Comparison of ENCODE assay signal across 22 mouse cellular contexts in the genomic region with DNA sequence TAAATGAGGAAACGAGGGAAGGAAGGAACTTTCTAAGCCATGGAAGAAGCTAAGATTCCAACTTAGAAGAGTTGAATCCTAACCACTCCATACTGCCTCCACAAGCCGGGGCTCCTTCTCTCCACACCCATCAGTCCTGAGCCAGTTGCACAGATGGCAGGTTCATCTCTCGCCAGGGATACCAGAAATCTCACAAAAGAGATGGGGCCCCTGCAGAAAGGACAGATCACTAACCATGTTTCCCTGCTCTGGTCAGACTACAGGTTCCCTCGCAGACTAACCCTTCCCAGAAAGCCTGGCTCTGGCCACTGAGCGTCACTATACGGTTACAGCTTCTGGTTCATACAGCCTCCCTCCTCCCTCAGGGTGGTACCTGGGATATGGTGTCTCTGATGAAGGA.
DNase-seq lines count a peak whose midpoint lies in the region; ATAC-seq lines count a peak whose summit lies in the region.
"Had no signal": no experiment of that assay in that cellular context is flagged by ENCODE, and none has a peak within 500 bp of the region (broad histone marks: within the 10 kb centered on the region; RNA-seq: fewer than 3 reads in every experiment).

No protein-coding gene starts in this region.

- peak; percentile 86 for ATAC-seq in cerebellum, adult (ENCODE audit: insufficient number of reproducible peaks, low FRiP score, low TSS enrichment)
- ATAC-seq: activated CD4-positive, CD25-positive, alpha-beta regulatory T cell, adult 4 months; forebrain, embryonic 14.5 days; intestine, embryonic 15.5 days; liver, postnatal 0 days; midbrain, embryonic 13.5 days had no signal

- no peak for DNase-seq in cerebellum, postnatal 4 days (ENCODE audit: low spot score in 2 of 2)
- DNase-seq in brain, adult 2 months (ENCODE audit: low read depth, low spot score), result peak; percentile 73
- DNase-seq in cerebellum, adult 8-10 months, result peak; percentile 40
- peak; percentile 57 to 60 for DNase-seq in cerebellum, postnatal 25 days
- DNase-seq in lung, postnatal 10 days, result no peak
- DNase-seq in thymus, adult 18-20 months, result no peak
- DNase-seq: adrenal gland, adult 2 months; adrenal gland, postnatal 36 days; embryo, embryonic 11 days; gastrocnemius, postnatal 25 days; heart, adult 18-20 months; heart, postnatal 4 days; kidney, adult 2 months; kidney, postnatal 36 days; liver, postnatal 0 days; lung, postnatal 4 days; thymus, postnatal 14 days had no signal

Comparison
In these comparisons a context has a peak if more than half of its experiments do, and no peak if none do; other contexts are left out.
1. DNase-seq: peak in brain, adult 2 months (single experiment), cerebellum, adult 8-10 months (single experiment) and cerebellum, postnatal 25 days (2 of 2); none in cerebellum, postnatal 4 days (0 of 2), lung, postnatal 10 days (single experiment) and thymus, adult 18-20 months (0 of 2).